Mouse (Mus musculus): ENCODE results near the gene Kitl. TPM values are rescaled to one million over a fixed set of nuclear protein-coding genes. Genes with fewer than 3 reads are reported as not detected.

The Kitl gene
- total and polyA plus RNA-seq, 3 experiments, result 0.11 TPM; not detected in 2

- no peak for DNase-seq (ENCODE audit: low spot score)
- Histone ChIP-seq H3K9me3 (replicated peaks) (peaks cover 35% of the 10 kb centered on the region), H3K27me3 (ENCODE audit: insufficient read depth, low read length) (no peaks in the 10 kb centered on the region), H3K36me3 (replicated peaks) (no peaks in the 10 kb centered on the region), H3K4me1 (ENCODE audit: insufficient read depth, low read depth, low read length) (no peaks in the 10 kb centered on the region), H3K4me3 (ENCODE audit: low read depth, low read length) (no peak overlapping the region)
- TF ChIP-seq TAL1 (conservative IDR thresholded peaks at IDR 0.05; ENCODE audit: low read depth, low read length) (no peak), POLR2AphosphoS5 (IDR thresholded peaks at IDR 0.05; ENCODE audit: insufficient replicate concordance, low read depth, low read length) (no peak), GATA1 (IDR thresholded peaks at IDR 0.05; ENCODE audit: borderline replicate concordance, low read length) (no peak), GATA2 (IDR thresholded peaks at IDR 0.05; ENCODE audit: borderline replicate concordance, low read depth, low read length) (no peak), CTCF (IDR thresholded peaks at IDR 0.05; ENCODE audit: low read depth, low read length) (no peak)
- ATAC-seq (ENCODE audit: extremely low read depth, insufficient number of reproducible peaks, low FRiP score, poor library complexity, severe bottlenecking), result no peak
These were observed 6.8 kb downstream of the Kitl start for GRCm38 (mm10) chr10:100022090-100022834.

- TF ChIP-seq TAL1 (conservative IDR thresholded peaks at IDR 0.05; ENCODE audit: low read depth, low read length) (no peak), POLR2AphosphoS5 (IDR thresholded peaks at IDR 0.05; ENCODE audit: insufficient replicate concordance, low read depth, low read length) (no peak), GATA1 (IDR thresholded peaks at IDR 0.05; ENCODE audit: borderline replicate concordance, low read length) (no peak), CTCF (IDR thresholded peaks at IDR 0.05; ENCODE audit: low read depth, low read length) (no peak)
- peaks cover 31% of the 10 kb centered on the region for H3K9me3 ChIP-seq (replicated peaks)
These were observed 7.3 kb downstream of the Kitl start for GRCm38 (mm10) chr10:100022835-100023093.

GRCm38 (mm10) chr10:100025665-100026064 is 10.2 kb downstream of the Kitl start:
- Histone ChIP-seq H3K9me3 (replicated peaks) (peaks cover 25% of the 10 kb centered on the region), H3K27me3 (ENCODE audit: insufficient read depth, low read length) (no peaks in the 10 kb centered on the region), H3K4me3 (ENCODE audit: low read depth, low read length) (no peak overlapping the region), H3K36me3 (replicated peaks) (no peaks in the 10 kb centered on the region), H3K4me1 (ENCODE audit: insufficient read depth, low read depth, low read length) (no peaks in the 10 kb centered on the region)
- TF ChIP-seq GATA2 (IDR thresholded peaks at IDR 0.05; ENCODE audit: borderline replicate concordance, low read depth, low read length), result no peak
- TF ChIP-seq CTCF (IDR thresholded peaks at IDR 0.05; ENCODE audit: low read depth, low read length), result no peak
- TF ChIP-seq GATA1 (IDR thresholded peaks at IDR 0.05; ENCODE audit: borderline replicate concordance, low read length), result no peak
- no peak for TF ChIP-seq POLR2AphosphoS5 (IDR thresholded peaks at IDR 0.05; ENCODE audit: insufficient replicate concordance, low read depth, low read length)
- TF ChIP-seq TAL1 (conservative IDR thresholded peaks at IDR 0.05; ENCODE audit: low read depth, low read length), result no peak
- DNase-seq (ENCODE audit: low spot score) (no peak), ATAC-seq (ENCODE audit: extremely low read depth, insufficient number of reproducible peaks, low FRiP score, poor library complexity, severe bottlenecking) (no peak)

More at GRCm38 (mm10) chr10:100022835-100023093, 7.3 kb downstream of the Kitl start:
- ATAC-seq (ENCODE audit: extremely low read depth, insufficient number of reproducible peaks, low FRiP score, poor library complexity, severe bottlenecking) (no peak), DNase-seq (ENCODE audit: low spot score) (no peak)
- H3K4me1 ChIP-seq (ENCODE audit: insufficient read depth, low read depth, low read length), result no peaks in the 10 kb centered on the region
- H3K4me3 ChIP-seq (ENCODE audit: low read depth, low read length), result no peak overlapping the region
- H3K27me3 ChIP-seq (ENCODE audit: insufficient read depth, low read length), result no peaks in the 10 kb centered on the region
- H3K36me3 ChIP-seq (replicated peaks), result no peaks in the 10 kb centered on the region

- Histone ChIP-seq H3K9me3 (replicated peaks) (peaks cover 30% of the 10 kb centered on the region), H3K4me1 (ENCODE audit: insufficient read depth, low read depth, low read length) (no peaks in the 10 kb centered on the region), H3K36me3 (replicated peaks) (no peaks in the 10 kb centered on the region), H3K27me3 (ENCODE audit: insufficient read depth, low read length) (no peaks in the 10 kb centered on the region), H3K4me3 (ENCODE audit: low read depth, low read length) (no peak overlapping the region)
- TF ChIP-seq POLR2AphosphoS5 (IDR thresholded peaks at IDR 0.05; ENCODE audit: insufficient replicate concordance, low read depth, low read length) (no peak), TAL1 (conservative IDR thresholded peaks at IDR 0.05; ENCODE audit: low read depth, low read length) (no peak), GATA1 (IDR thresholded peaks at IDR 0.05; ENCODE audit: borderline replicate concordance, low read length) (no peak), GATA2 (IDR thresholded peaks at IDR 0.05; ENCODE audit: borderline replicate concordance, low read depth, low read length) (no peak), CTCF (IDR thresholded peaks at IDR 0.05; ENCODE audit: low read depth, low read length) (no peak)
- no peak for ATAC-seq (ENCODE audit: extremely low read depth, insufficient number of reproducible peaks, low FRiP score, poor library complexity, severe bottlenecking)
- no peak for DNase-seq (ENCODE audit: low spot score)
These were observed 11.3 kb downstream of the Kitl start for GRCm38 (mm10) chr10:100026778-100027177.

- H3K27me3 ChIP-seq (ENCODE audit: insufficient read depth, low read length), result no peaks in the 10 kb centered on the region
These were observed 15.0 kb downstream of the Kitl start for GRCm38 (mm10) chr10:100030385-100030784.

GRCm38 (mm10) chr10:100030980-100031516 is 15.6 kb downstream of the Kitl start:
- no peak for ATAC-seq (ENCODE audit: extremely low read depth, insufficient number of reproducible peaks, low FRiP score, poor library complexity, severe bottlenecking)
- no peak for DNase-seq (ENCODE audit: low spot score)
- H3K4me1 ChIP-seq (ENCODE audit: insufficient read depth, low read depth, low read length), result no peaks in the 10 kb centered on the region
- H3K27me3 ChIP-seq (ENCODE audit: insufficient read depth, low read length), result no peaks in the 10 kb centered on the region
- no peak overlapping the region for H3K4me3 ChIP-seq (ENCODE audit: low read depth, low read length)
- TF ChIP-seq CTCF (IDR thresholded peaks at IDR 0.05; ENCODE audit: low read depth, low read length) (no peak), GATA1 (IDR thresholded peaks at IDR 0.05; ENCODE audit: borderline replicate concordance, low read length) (no peak), TAL1 (conservative IDR thresholded peaks at IDR 0.05; ENCODE audit: low read depth, low read length) (no peak), POLR2AphosphoS5 (IDR thresholded peaks at IDR 0.05; ENCODE audit: insufficient replicate concordance, low read depth, low read length) (no peak), GATA2 (IDR thresholded peaks at IDR 0.05; ENCODE audit: borderline replicate concordance, low read depth, low read length) (no peak)
- H3K9me3 ChIP-seq (replicated peaks), result peaks cover 16% of the 10 kb centered on the region
- H3K36me3 ChIP-seq (replicated peaks), result no peaks in the 10 kb centered on the region

More at GRCm38 (mm10) chr10:100030385-100030784, 15.0 kb downstream of the Kitl start:
- no peaks in the 10 kb centered on the region for H3K36me3 ChIP-seq (replicated peaks)
- TF ChIP-seq CTCF (IDR thresholded peaks at IDR 0.05; ENCODE audit: low read depth, low read length), result no peak
- no peak for TF ChIP-seq GATA2 (IDR thresholded peaks at IDR 0.05; ENCODE audit: borderline replicate concordance, low read depth, low read length)
- no peak for TF ChIP-seq POLR2AphosphoS5 (IDR thresholded peaks at IDR 0.05; ENCODE audit: insufficient replicate concordance, low read depth, low read length)
- TF ChIP-seq GATA1 (IDR thresholded peaks at IDR 0.05; ENCODE audit: borderline replicate concordance, low read length), result no peak
- TF ChIP-seq TAL1 (conservative IDR thresholded peaks at IDR 0.05; ENCODE audit: low read depth, low read length), result no peak
- no peaks in the 10 kb centered on the region for H3K4me1 ChIP-seq (ENCODE audit: insufficient read depth, low read depth, low read length)
- H3K9me3 ChIP-seq (replicated peaks), result peaks cover 14% of the 10 kb centered on the region
- H3K4me3 ChIP-seq (ENCODE audit: low read depth, low read length), result no peak overlapping the region
- no peak for DNase-seq (ENCODE audit: low spot score)
- no peak for ATAC-seq (ENCODE audit: extremely low read depth, insufficient number of reproducible peaks, low FRiP score, poor library complexity, severe bottlenecking)
